Mouse (Mus musculus) brain, embryonic 14.5 days (tissue): ENCODE data around the gene Igsf11.

Experiments used
- CTCF ChIP-seq: fragments of 200-500 bp; IDR thresholded peaks from 2 replicates; pipeline ENCODE4 v1.5.1; 2012; ENCODE audit warnings: inconsistent platforms, mild to moderate bottlenecking, moderate library complexity, borderline replicate concordance; ENCODE audit not compliant: insufficient read depth, insufficient read length; ENCODE audit errors: extremely low read depth
- POLR2A ChIP-seq: fragments of 200-500 bp; IDR thresholded peaks from 2 replicates; pipeline ENCODE4 v1.6.1; 2012; ENCODE audit warnings: mild to moderate bottlenecking, inconsistent platforms, borderline replicate concordance; ENCODE audit not compliant: poor library complexity, insufficient read depth, insufficient read length, severe bottlenecking; ENCODE audit errors: extremely low read depth

- TF ChIP-seq CTCF = no peak
- TF ChIP-seq POLR2A = no peak
Measured at GRCm38 (mm10) chr16:39044381-39044780, 151.9 kb downstream of the Igsf11 start.
